Mouse (Mus musculus): ENCODE results near the gene 1700017D01Rik. TPM values are rescaled to one million over a fixed set of nuclear protein-coding genes. Genes with fewer than 3 reads are reported as not detected.
"Not testable (repeated sequence)": the region's sequence is repeated elsewhere in the genome, so short reads cannot be mapped to it uniquely, and the experiment has no call there.

The 1700017D01Rik gene
- polyA plus RNA-seq (2015; fragmentation: Nextera tagmentation; extraction: Ambion mirVana) = not detected in 2 replicates

DNA sequence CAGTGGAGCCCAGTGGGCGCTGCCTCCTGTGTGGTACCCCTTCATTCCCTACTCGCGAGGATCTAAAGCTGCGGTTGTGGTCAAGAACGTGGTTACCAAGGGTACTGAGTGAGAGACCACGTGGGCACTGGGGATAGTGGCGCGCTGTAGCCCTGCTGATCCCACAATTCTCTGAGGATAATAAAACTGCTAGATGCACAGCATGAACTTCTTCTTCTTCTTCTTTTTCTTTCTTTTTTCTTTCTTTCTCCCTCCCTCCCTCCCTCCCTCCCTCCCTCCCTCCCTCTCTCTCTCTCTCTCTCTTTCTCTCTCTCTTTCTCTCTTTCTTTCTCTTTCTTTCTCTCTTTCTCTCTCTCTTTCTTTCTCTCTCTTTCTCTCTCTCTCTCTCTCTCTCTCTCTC lies at the start of gene 1700017D01Rik:
TSS of gene 1700017D01Rik (minus strand) at position 101 of the 400 bp plus-strand sequence.
- not testable (repeated sequence) for H3K27me3 ChIP-seq (replicated peaks; ENCODE audit: control insufficient read depth, insufficient read depth, low read length); H3K4me1 ChIP-seq (ENCODE audit: control insufficient read depth, insufficient read depth, low read depth, low read length); H3K4me2 ChIP-seq (ENCODE audit: low read length); H3K36me3 ChIP-seq (ENCODE audit: control insufficient read depth, insufficient read depth, low read length); ATAC-seq; H3K9me3 ChIP-seq (ENCODE audit: control insufficient read depth, low read length); H3K27ac ChIP-seq (ENCODE audit: low read depth, low read length); H3K9ac ChIP-seq (ENCODE audit: low read depth, low read length); H3K4me3 ChIP-seq (ENCODE audit: low read length)
- 83% methylated on average over 8 of the region's 8 CpGs for WGBS

DNA sequence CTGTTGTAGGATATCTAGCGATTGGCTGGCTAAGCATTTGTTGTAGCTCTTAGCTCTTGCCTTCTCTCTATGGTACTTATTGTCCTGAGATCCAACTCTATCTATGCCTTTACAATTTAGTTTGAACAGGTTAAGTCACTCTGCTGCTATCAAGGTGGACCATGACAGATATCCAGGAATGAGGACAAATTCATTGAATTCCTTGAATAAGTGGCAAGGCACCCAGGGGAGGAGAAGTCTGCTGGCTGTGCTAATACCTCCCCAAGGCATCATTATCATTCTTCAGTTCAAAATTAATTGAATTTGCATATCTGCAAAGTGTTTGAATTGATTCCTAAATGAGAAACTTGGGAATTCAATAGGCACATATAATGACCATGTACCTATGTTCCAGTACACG lies 46.8 kb upstream of the 1700017D01Rik start:
- Histone ChIP-seq H3K9ac (ENCODE audit: low read depth, low read length) (no peak overlapping the region), H3K27ac (ENCODE audit: low read depth, low read length) (no peak overlapping the region), H3K4me1 (ENCODE audit: control insufficient read depth, insufficient read depth, low read depth, low read length) (no peaks in the 10 kb centered on the region), H3K9me3 (ENCODE audit: control insufficient read depth, low read length) (no peaks in the 10 kb centered on the region), H3K4me2 (ENCODE audit: low read length) (no peak overlapping the region), H3K36me3 (ENCODE audit: control insufficient read depth, insufficient read depth, low read length) (no peaks in the 10 kb centered on the region), H3K27me3 (replicated peaks; ENCODE audit: control insufficient read depth, insufficient read depth, low read length) (no peaks in the 10 kb centered on the region), H3K4me3 (ENCODE audit: low read length) (no peak overlapping the region)
- 55% methylated on average over 2 of the region's 2 CpGs for WGBS
- peak; percentile 68; the same call in 1 of the 2 replicates for ATAC-seq

DNA sequence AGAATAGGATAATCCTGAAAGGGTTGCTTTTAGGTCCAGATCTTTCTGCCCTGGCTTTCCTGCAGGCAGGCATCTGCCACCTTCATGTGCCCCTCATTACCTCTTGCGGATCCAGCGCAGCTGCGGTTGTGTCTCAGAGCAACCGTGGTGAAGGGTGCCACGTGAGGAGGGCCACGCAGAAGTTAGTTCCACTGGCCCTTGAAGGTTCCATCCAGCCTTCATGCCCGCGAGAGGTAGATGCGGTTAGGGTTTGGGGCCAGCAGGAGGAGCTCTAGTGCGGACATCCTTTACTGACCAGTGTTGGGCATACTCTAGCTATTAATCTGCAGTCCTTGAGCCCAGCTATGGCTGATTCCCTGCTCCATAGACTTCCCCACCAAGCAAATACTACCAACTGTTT lies 34.5 kb upstream of the 1700017D01Rik start, which contains the start of gene 1700025F22Rik:
TSS of gene 1700025F22Rik (minus strand) at position 149 of the 400 bp plus-strand sequence.
- no peaks in the 10 kb centered on the region for H3K9me3 ChIP-seq (ENCODE audit: control insufficient read depth, low read length)
- no peaks in the 10 kb centered on the region for H3K4me1 ChIP-seq (ENCODE audit: control insufficient read depth, insufficient read depth, low read depth, low read length)
- H3K27me3 ChIP-seq (replicated peaks; ENCODE audit: control insufficient read depth, insufficient read depth, low read length) = no peaks in the 10 kb centered on the region
- no peak within 1 kb of the TSS for H3K27ac ChIP-seq (ENCODE audit: low read depth, low read length)
- no peak within 1 kb of the TSS for H3K9ac ChIP-seq (ENCODE audit: low read depth, low read length)
- no peaks in the 10 kb centered on the region for H3K36me3 ChIP-seq (ENCODE audit: control insufficient read depth, insufficient read depth, low read length)
- H3K4me2 ChIP-seq (ENCODE audit: low read length) = no peak within 1 kb of the TSS
- no peak within 1 kb of the TSS for H3K4me3 ChIP-seq (ENCODE audit: low read length)
- WGBS = 41% methylated on average over 10 of the region's 10 CpGs
- no peak for ATAC-seq

DNA sequence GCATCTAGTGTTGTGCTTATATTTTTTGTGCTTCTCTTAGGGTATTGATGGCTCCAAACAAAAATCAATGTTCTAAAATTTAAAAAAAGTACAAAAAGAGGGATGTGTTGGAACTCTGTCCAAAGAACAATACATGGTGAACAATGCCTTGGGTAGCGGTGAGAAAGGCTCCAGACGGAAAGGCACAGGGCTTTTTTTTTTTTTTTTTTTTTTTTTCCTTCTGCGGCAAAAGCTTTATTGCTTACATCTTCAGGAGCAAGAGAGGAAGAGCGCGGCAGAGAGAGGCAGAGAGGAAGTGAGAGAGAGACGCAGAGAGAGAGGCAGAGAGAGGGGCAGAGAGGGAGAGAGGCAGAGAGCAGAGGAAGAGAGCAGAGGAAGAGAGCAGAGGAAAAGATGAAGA lies 27.2 kb upstream of the 1700017D01Rik start:
- H3K9me3 ChIP-seq (ENCODE audit: control insufficient read depth, low read length); H3K4me3 ChIP-seq (ENCODE audit: low read length); H3K27me3 ChIP-seq (replicated peaks; ENCODE audit: control insufficient read depth, insufficient read depth, low read length); H3K4me2 ChIP-seq (ENCODE audit: low read length); H3K9ac ChIP-seq (ENCODE audit: low read depth, low read length); H3K27ac ChIP-seq (ENCODE audit: low read depth, low read length); H3K36me3 ChIP-seq (ENCODE audit: control insufficient read depth, insufficient read depth, low read length); H3K4me1 ChIP-seq (ENCODE audit: control insufficient read depth, insufficient read depth, low read depth, low read length); ATAC-seq: not testable (repeated sequence)
- 78% methylated on average over 6 of the region's 6 CpGs for WGBS

DNA sequence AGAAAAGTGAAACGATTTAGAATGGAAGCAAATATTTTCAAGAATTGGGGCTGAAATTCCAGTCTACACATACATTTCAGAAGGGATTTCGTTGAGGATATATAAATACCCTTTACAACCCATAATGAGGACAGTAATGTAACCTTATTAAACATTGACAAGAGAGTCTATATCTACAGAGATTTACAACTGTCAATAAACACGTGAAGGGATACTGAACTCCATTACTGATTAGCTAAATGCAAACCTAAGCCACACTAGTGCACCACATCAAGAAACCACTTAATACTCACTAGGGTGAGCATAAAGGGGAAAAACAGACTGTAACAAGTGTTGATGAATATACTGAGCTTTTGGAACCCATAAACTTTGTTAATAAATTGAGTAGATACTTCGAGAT lies 4.7 kb upstream of the 1700017D01Rik start:
- Histone ChIP-seq H3K27me3 (replicated peaks; ENCODE audit: control insufficient read depth, insufficient read depth, low read length) (no peaks in the 10 kb centered on the region), H3K27ac (ENCODE audit: low read depth, low read length) (no peak overlapping the region), H3K4me2 (ENCODE audit: low read length) (no peak overlapping the region), H3K4me1 (ENCODE audit: control insufficient read depth, insufficient read depth, low read depth, low read length) (no peaks in the 10 kb centered on the region), H3K9me3 (ENCODE audit: control insufficient read depth, low read length) (no peaks in the 10 kb centered on the region), H3K9ac (ENCODE audit: low read depth, low read length) (no peak overlapping the region), H3K36me3 (ENCODE audit: control insufficient read depth, insufficient read depth, low read length) (no peaks in the 10 kb centered on the region), H3K4me3 (ENCODE audit: low read length) (no peak overlapping the region)
- ATAC-seq = no peak
- WGBS = 74% methylated on average over 4 of the region's 4 CpGs

DNA sequence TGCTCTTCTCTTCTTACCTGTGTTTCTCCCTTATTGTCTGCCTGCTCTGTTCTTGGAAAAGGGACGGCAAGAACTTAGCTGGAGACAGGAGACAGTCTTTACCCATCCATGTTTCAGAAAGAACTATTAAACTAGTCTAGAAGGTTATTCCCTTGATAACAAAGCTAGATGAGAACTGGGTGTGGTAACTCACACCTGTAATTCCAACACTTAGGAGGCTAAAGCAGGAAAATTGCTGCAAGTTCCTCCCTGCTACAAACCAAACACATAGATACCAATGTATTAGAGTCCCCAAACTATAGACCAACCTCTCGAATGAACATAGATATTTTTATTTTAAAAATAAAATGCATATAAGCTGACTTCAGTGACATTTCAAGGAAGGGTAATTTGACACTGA lies 4.2 kb upstream of the 1700017D01Rik start:
- no peak overlapping the region for H3K4me3 ChIP-seq (ENCODE audit: low read length)
- no peak for ATAC-seq
- no peaks in the 10 kb centered on the region for H3K9me3 ChIP-seq (ENCODE audit: control insufficient read depth, low read length)
- no peaks in the 10 kb centered on the region for H3K27me3 ChIP-seq (replicated peaks; ENCODE audit: control insufficient read depth, insufficient read depth, low read length)
- no peak overlapping the region for H3K27ac ChIP-seq (ENCODE audit: low read depth, low read length)
- H3K36me3 ChIP-seq (ENCODE audit: control insufficient read depth, insufficient read depth, low read length) = no peaks in the 10 kb centered on the region
- no peaks in the 10 kb centered on the region for H3K4me1 ChIP-seq (ENCODE audit: control insufficient read depth, insufficient read depth, low read depth, low read length)
- H3K4me2 ChIP-seq (ENCODE audit: low read length) = no peak overlapping the region
- H3K9ac ChIP-seq (ENCODE audit: low read depth, low read length) = no peak overlapping the region
- WGBS = 90% methylated on average over 2 of the region's 2 CpGs

DNA sequence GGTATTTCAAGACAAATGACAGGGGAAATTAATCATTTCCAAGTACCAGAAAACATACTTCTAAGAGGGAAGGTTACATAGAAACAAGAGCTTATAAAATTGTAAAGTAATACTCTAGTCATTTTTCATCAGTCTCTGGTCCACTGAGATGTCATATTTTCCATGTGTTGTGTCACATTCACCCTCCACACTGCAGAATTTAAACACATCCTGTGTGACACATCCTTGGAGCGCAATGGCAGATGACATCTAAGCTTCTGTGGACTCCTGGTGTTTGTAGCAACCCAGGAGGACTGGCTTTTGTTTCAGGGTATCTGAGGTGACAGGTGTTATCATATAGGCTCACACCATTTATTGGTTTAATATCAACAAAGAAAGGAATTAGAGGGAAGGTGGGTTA lies 974 bp downstream of the 1700017D01Rik start:
- Histone ChIP-seq H3K27me3 (replicated peaks; ENCODE audit: control insufficient read depth, insufficient read depth, low read length) (no peaks in the 10 kb centered on the region), H3K9me3 (ENCODE audit: control insufficient read depth, low read length) (peaks cover 3% of the 10 kb centered on the region), H3K4me3 (ENCODE audit: low read length) (no peak overlapping the region), H3K4me2 (ENCODE audit: low read length) (no peak overlapping the region), H3K27ac (ENCODE audit: low read depth, low read length) (no peak overlapping the region), H3K36me3 (ENCODE audit: control insufficient read depth, insufficient read depth, low read length) (no peaks in the 10 kb centered on the region), H3K9ac (ENCODE audit: low read depth, low read length) (no peak overlapping the region), H3K4me1 (ENCODE audit: control insufficient read depth, insufficient read depth, low read depth, low read length) (no peaks in the 10 kb centered on the region)
- no peak for ATAC-seq
- 97% methylated on average over 1 of the region's 1 CpGs for WGBS

DNA sequence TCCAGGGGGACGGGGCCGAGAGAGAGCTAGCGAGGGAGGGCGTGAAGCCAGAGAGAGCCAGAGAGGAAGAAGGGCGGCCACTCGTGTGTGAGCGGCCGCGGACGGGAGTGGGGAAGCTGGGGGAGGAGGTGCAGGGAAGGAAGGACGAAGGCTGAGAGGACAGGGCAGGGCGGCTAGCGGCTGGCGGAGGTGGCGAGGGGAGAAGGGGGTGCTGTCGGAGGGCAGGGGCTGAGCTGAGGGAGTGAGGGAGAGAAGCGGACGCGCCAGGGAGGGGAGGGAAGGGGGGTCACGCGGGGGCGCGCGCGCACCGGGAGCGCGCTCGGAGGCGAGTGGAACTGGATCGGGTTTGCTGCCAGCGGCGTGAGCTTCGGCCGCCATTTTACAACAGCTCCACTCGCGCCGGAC lies 9.7 kb downstream of the 1700017D01Rik start:
- under 1% methylated on average over 14 of the region's 38 CpGs for WGBS
- not testable (repeated sequence) for H3K4me1 ChIP-seq (ENCODE audit: control insufficient read depth, insufficient read depth, low read depth, low read length); H3K27me3 ChIP-seq (replicated peaks; ENCODE audit: control insufficient read depth, insufficient read depth, low read length); H3K9me3 ChIP-seq (ENCODE audit: control insufficient read depth, low read length); H3K36me3 ChIP-seq (ENCODE audit: control insufficient read depth, insufficient read depth, low read length); H3K27ac ChIP-seq (ENCODE audit: low read depth, low read length)
- Histone ChIP-seq H3K4me2 (ENCODE audit: low read length) (peak overlapping the region; percentile 52), H3K4me3 (ENCODE audit: low read length) (peak overlapping the region; percentile 42), H3K9ac (ENCODE audit: low read depth, low read length) (peak overlapping the region; percentile 54)
- ATAC-seq = peak; percentile 99

DNA sequence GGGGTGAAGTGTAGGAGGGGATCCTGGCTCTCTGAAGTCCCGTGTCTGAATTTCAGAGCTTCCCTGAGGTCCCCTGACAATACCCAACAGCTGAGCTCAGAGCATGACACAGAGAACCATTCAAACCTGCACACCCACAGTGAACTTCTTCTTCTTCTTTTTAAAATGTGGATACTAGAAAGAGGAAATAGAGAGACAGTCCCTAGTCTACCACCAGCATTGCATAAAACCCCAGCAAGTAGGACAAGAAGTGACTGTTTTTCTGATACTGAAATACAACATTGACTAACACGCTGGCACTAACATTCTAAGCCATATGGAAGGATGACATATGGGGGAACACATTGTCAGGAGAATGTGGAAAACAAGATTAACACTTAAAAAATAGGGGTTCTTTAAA lies 11.3 kb downstream of the 1700017D01Rik start:
- Histone ChIP-seq H3K9me3 (ENCODE audit: control insufficient read depth, low read length) (peaks cover 3% of the 10 kb centered on the region; the same call in 1 of the 2 replicates), H3K9ac (ENCODE audit: low read depth, low read length) (no peak overlapping the region), H3K4me2 (ENCODE audit: low read length) (no peak overlapping the region), H3K36me3 (ENCODE audit: control insufficient read depth, insufficient read depth, low read length) (no peaks in the 10 kb centered on the region), H3K4me1 (ENCODE audit: control insufficient read depth, insufficient read depth, low read depth, low read length) (no peaks in the 10 kb centered on the region), H3K27ac (ENCODE audit: low read depth, low read length) (no peak overlapping the region), H3K4me3 (ENCODE audit: low read length) (no peak overlapping the region), H3K27me3 (replicated peaks; ENCODE audit: control insufficient read depth, insufficient read depth, low read length) (no peaks in the 10 kb centered on the region)
- 85% methylated on average over 2 of the region's 2 CpGs for WGBS
- ATAC-seq = no peak

DNA sequence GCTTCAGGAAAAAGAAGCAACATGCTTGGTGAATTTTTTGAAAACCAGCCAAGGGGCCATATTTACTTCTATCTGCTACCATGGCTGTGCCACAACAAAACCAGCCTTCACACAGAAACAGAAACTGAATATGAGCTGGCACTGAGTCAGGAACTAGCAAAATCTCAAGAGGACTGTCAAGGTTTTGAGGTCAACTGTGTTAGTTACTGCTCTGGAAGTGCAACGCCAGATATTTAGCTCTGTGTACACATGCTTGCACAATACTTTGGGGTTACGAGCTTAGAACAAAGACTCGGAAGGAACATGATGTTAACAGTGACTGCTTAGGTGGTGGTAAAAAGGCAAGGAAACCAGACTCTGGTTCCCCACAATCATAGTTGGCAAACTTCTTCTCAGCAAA lies 22.9 kb downstream of the 1700017D01Rik start:
- no peak overlapping the region for H3K4me2 ChIP-seq (ENCODE audit: low read length)
- H3K9me3 ChIP-seq (ENCODE audit: control insufficient read depth, low read length) = no peaks in the 10 kb centered on the region
- H3K36me3 ChIP-seq (ENCODE audit: control insufficient read depth, insufficient read depth, low read length) = no peaks in the 10 kb centered on the region
- 88% methylated on average over 3 of the region's 3 CpGs for WGBS
- no peaks in the 10 kb centered on the region for H3K4me1 ChIP-seq (ENCODE audit: control insufficient read depth, insufficient read depth, low read depth, low read length)
- no peaks in the 10 kb centered on the region for H3K27me3 ChIP-seq (replicated peaks; ENCODE audit: control insufficient read depth, insufficient read depth, low read length)
- no peak overlapping the region for H3K27ac ChIP-seq (ENCODE audit: low read depth, low read length)
- H3K4me3 ChIP-seq (ENCODE audit: low read length) = no peak overlapping the region
- ATAC-seq = no peak
- no peak overlapping the region for H3K9ac ChIP-seq (ENCODE audit: low read depth, low read length)

Measured in hindbrain, embryonic 16.5 days (tissue).